In the genomic region with DNA sequence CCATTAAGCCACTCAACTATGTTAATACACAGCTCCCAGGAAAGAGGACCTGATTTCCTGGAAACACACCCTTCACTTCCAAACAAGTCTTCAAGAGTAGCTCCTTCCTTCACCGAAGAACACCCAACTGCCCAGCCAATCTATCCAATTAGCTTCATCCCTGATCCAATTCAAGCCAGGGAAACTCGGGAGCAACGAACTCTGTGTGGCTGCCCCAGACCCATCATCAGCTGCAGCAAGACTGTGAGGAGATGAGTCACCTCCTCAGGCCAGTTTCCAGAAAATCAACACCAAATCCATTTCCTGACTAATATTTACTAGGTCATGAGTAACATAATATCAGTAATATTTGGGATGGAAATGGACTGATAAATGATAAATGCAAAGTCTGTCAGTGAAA, we compare ENCODE assay signal across 23 mouse cellular contexts. TPM values are rescaled to one million over a fixed set of nuclear protein-coding genes. Genes with fewer than 3 reads are reported as not detected.
"Had no signal": no experiment of that assay in that cellular context is flagged by ENCODE, and none has a peak within 500 bp of the region (broad histone marks: within the 10 kb centered on the region; RNA-seq: fewer than 3 reads in every experiment).

No protein-coding gene starts in this region.

- H3K4me3 ChIP-seq: left cerebral cortex, adult 2 months; liver, embryonic 12.5 days; liver, embryonic 15.5 days; lung, embryonic 15.5 days; megakaryocyte, embryonic 14.5 days; midbrain, embryonic 10.5 days; midbrain, embryonic 13.5 days; myocyte; neural tube, embryonic 13.5 days had no signal

- H3K27me3 ChIP-seq: liver, embryonic 15.5 days; lung, embryonic 15.5 days; midbrain, embryonic 13.5 days had no signal

- DNase-seq: kidney, adult 11 months; kidney, adult 9 months; kidney, postnatal 14 days; kidney, postnatal 4 days; layer of hippocampus, postnatal 36 days; lung, adult 18-20 months; lung, postnatal 10 days; lung, postnatal 36 days; retina, postnatal 1 day; right cerebral cortex, postnatal 25 days; spleen, adult 18-20 months; thymus, adult 2 months; thymus, postnatal 25 days had no signal

- H3K36me3 ChIP-seq: liver, embryonic 12.5 days; liver, embryonic 15.5 days; lung, embryonic 15.5 days; midbrain, embryonic 10.5 days; midbrain, embryonic 13.5 days; neural tube, embryonic 13.5 days had no signal

- H3K4me1 ChIP-seq: liver, embryonic 12.5 days; liver, embryonic 15.5 days; lung, embryonic 15.5 days; megakaryocyte, embryonic 14.5 days; midbrain, embryonic 10.5 days had no signal

- H3K27ac ChIP-seq: left cerebral cortex, adult 2 months; liver, embryonic 12.5 days; liver, embryonic 15.5 days; lung, embryonic 15.5 days; midbrain, embryonic 10.5 days; midbrain, embryonic 13.5 days; neural tube, embryonic 13.5 days had no signal

RNA-seq across cellular contexts. Expression of gene Prok2, which starts 38.7 kb away (rescaled TPM):
- total RNA-seq: monocyte, adult 5-6 weeks had no signal
- polyA plus RNA-seq: liver, embryonic 12.5 days; midbrain, embryonic 10.5 days; myocyte; neural tube, embryonic 13.5 days; thymus, adult 2 months had no signal
